9 mouse cellular contexts compared by ENCODE assay signal in the genomic region with DNA sequence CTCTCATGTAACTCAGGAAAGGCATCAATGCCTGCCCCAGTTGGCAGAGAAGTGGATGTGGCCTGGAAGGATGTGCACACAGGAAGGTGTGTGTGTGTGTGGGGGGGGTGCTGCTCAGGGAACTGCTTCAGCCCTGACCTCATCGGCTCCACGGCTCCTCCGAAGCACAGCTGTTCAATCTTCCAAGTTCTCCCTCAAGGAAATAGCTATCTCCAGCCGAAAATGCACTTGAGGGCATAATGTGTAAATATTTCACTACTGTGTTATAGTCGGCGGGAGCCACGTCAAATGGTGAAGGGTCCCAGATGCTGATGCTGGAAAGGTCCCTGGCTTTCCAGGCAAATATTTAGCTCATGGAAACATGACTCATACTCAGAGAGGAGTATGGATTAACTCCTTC. TPM values are rescaled to one million over a fixed set of nuclear protein-coding genes. Genes with fewer than 3 reads are reported as not detected.
DNase-seq lines count a peak whose midpoint lies in the region; ATAC-seq and TF ChIP-seq lines count a peak whose summit lies in the region.
"Had no signal": no experiment of that assay in that cellular context is flagged by ENCODE, and none has a peak within 500 bp of the region (broad histone marks: within the 10 kb centered on the region; RNA-seq: fewer than 3 reads in every experiment).

No protein-coding gene starts in this region.

- peak overlapping the region; percentile 65 for H3K27ac ChIP-seq in heart, postnatal 0 days (ENCODE audit: low read depth)
- peak overlapping the region; percentile 67 for H3K27ac ChIP-seq in limb, embryonic 14.5 days (replicated peaks; ENCODE audit: low read depth, low read length)
- H3K27ac ChIP-seq: neural tube, embryonic 12.5 days had no signal

- H3K27me3 ChIP-seq in heart, postnatal 0 days (ENCODE audit: control insufficient read depth, insufficient read depth, low read length), result no peaks in the 10 kb centered on the region
- H3K27me3 ChIP-seq in limb, embryonic 14.5 days (ENCODE audit: control insufficient read depth, insufficient read depth, low read length), result no peaks in the 10 kb centered on the region
- H3K27me3 ChIP-seq: neural tube, embryonic 12.5 days had no signal

- peak; percentile 52 for DNase-seq in adrenal gland, adult 2 months
- no peak for DNase-seq in adrenal gland, postnatal 10 days
- DNase-seq in adrenal gland, postnatal 25 days, result peak; percentile 19
- DNase-seq in heart, postnatal 0 days (ENCODE audit: low spot score), result peak; percentile 54
- DNase-seq in limb, embryonic 14.5 days (ENCODE audit: low spot score), result peak; percentile 77
- DNase-seq in cerebellum, postnatal 25 days, result no peak
- no peak for DNase-seq in retina, embryonic 14.5 days (ENCODE audit: low spot score)
- DNase-seq in ovary, postnatal 10 days (ENCODE audit: low spot score), result no peak

- no peak for TF ChIP-seq CTCF in heart, postnatal 0 days (IDR thresholded peaks at IDR 0.05; ENCODE audit: low read depth)

- 0 out of 2 replicates have a peak, but pooled peaks cover 3% of the 10 kb centered on the region for H3K4me1 ChIP-seq in heart, postnatal 0 days (ENCODE audit: control insufficient read depth, insufficient read depth)
- peaks cover 24% of the 10 kb centered on the region for H3K4me1 ChIP-seq in limb, embryonic 14.5 days (ENCODE audit: control insufficient read depth, insufficient read depth, low read length)

- 24% methylated on average over 7 of the region's 7 CpGs for WGBS in heart, postnatal 0 days
- WGBS in limb, embryonic 14.5 days, result 6% methylated on average over 7 of the region's 7 CpGs

- TF ChIP-seq POLR2A in limb, embryonic 14.5 days (IDR thresholded peaks at IDR 0.05; ENCODE audit: borderline replicate concordance, extremely low read depth, insufficient read depth, insufficient read length), result no peak

- H3K9me3 ChIP-seq in heart, postnatal 0 days (replicated peaks; ENCODE audit: control insufficient read depth, low read length), result no peaks in the 10 kb centered on the region
- no peaks in the 10 kb centered on the region for H3K9me3 ChIP-seq in limb, embryonic 14.5 days (ENCODE audit: control insufficient read depth, low read length)
- H3K9me3 ChIP-seq: neural tube, embryonic 12.5 days had no signal

- H3K9ac ChIP-seq in heart, postnatal 0 days (replicated peaks; ENCODE audit: low read depth, low read length), result no peak overlapping the region
- H3K9ac ChIP-seq in limb, embryonic 14.5 days (ENCODE audit: low read depth, low read length, severe bottlenecking), result no peak overlapping the region
- H3K9ac ChIP-seq: neural tube, embryonic 12.5 days had no signal

- H3K4me2 ChIP-seq in heart, postnatal 0 days (ENCODE audit: low read depth, low read length), result no peak overlapping the region; the same call in 1 of the 2 replicates
- H3K4me2 ChIP-seq in limb, embryonic 14.5 days (replicated peaks; ENCODE audit: low read depth, low read length, severe bottlenecking), result no peak overlapping the region
- H3K4me2 ChIP-seq: neural tube, embryonic 12.5 days had no signal

- peak; percentile 43; the same call in 1 of the 2 replicates for TF ChIP-seq EP300 in heart, postnatal 0 days (IDR thresholded peaks at IDR 0.05; ENCODE audit: low read depth)

- no peaks in the 10 kb centered on the region for H3K36me3 ChIP-seq in heart, postnatal 0 days (replicated peaks; ENCODE audit: control insufficient read depth, insufficient read depth, low read length)
- peaks cover 74% of the 10 kb centered on the region for H3K36me3 ChIP-seq in limb, embryonic 14.5 days (ENCODE audit: control insufficient read depth, insufficient read depth, low read length)
- H3K36me3 ChIP-seq: neural tube, embryonic 12.5 days had no signal

- peak; percentile 85 for ATAC-seq in heart, postnatal 0 days (ENCODE audit: insufficient read depth, low read depth)
- ATAC-seq in limb, embryonic 14.5 days (ENCODE audit: low FRiP score, low read depth), result peak; percentile 79

- H3K4me3 ChIP-seq in heart, postnatal 0 days (ENCODE audit: low read depth, low read length), result no peak overlapping the region
- no peak overlapping the region for H3K4me3 ChIP-seq in limb, embryonic 14.5 days (replicated peaks; ENCODE audit: low read length)
- H3K4me3 ChIP-seq: neural tube, embryonic 12.5 days had no signal

RNA-seq across cellular contexts. Expression of a gene that starts 25.6 kb away (rescaled TPM):
- total RNA-seq in adrenal gland, adult 2 months (2021), result 10 to 100 TPM; 30.7 to 69.6 TPM
- 80.5 and 129 TPM in 2 replicates for polyA plus RNA-seq in adrenal gland, adult 2 months (2012; rRNA removed)
- total RNA-seq in adrenal gland, postnatal 10 days (2021), result 10 to 100 TPM; 52.0 to 57.7 TPM
- total RNA-seq in adrenal gland, postnatal 25 days (2021), result 26.5 and 32.9 TPM in 2 replicates
- total RNA-seq in heart, postnatal 0 days (2014; rRNA removed; ENCODE audit: low replicate concordance), result 31.3 and 43.1 TPM in 2 replicates
- 23.1 and 24.3 TPM in 2 replicates for polyA plus RNA-seq in heart, postnatal 0 days (2015; fragmentation: Nextera tagmentation; extraction: Ambion mirVana)
- 146 and 183 TPM in 2 replicates for polyA plus RNA-seq in limb, embryonic 14.5 days (2012; rRNA removed)
- 99.3 and 128 TPM in 2 replicates for polyA plus RNA-seq in limb, embryonic 14.5 days (2014; fragmentation: Nextera tagmentation; extraction: Ambion mirVana)

Comparison
In these comparisons a context has a peak if more than half of its experiments do, and no peak if none do; other contexts are left out.
1. DNase-seq: peak in adrenal gland, adult 2 months (single experiment), adrenal gland, postnatal 25 days (single experiment), heart, postnatal 0 days (single experiment) and limb, embryonic 14.5 days (single experiment); none in adrenal gland, postnatal 10 days (single experiment), cerebellum, postnatal 25 days (0 of 2), retina, embryonic 14.5 days (single experiment) and ovary, postnatal 10 days (single experiment).